Mouse (Mus musculus): ENCODE measurements around the gene Umod.
A peak's percentile ranks its signal among the peaks of the same experiment; 100 is the strongest.

Gene Umod

DNA sequence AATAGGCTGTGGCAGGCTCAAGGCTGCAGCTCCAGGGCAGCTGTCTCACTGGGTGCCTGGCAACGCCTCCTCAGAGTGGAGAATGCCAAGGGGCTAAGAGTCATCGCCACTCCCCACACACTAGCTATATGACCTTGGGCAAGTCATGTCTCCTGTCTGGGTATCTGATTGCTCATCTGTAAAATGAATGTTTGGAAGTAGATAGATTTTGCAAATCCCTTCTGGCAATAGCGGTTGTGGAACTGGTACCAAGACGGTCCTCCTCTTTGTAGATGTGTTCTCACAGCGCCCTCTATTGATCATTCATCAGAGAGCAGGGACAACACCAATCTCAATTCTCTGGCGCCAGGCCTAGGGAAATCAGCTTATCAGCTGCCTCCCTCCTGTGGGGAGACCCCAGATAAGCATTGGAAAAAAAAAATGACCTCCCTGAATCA, 51.9 kb downstream of the Umod start:
- DNase-seq: peak in 1 of 2 experiments; percentile 0

DNA sequence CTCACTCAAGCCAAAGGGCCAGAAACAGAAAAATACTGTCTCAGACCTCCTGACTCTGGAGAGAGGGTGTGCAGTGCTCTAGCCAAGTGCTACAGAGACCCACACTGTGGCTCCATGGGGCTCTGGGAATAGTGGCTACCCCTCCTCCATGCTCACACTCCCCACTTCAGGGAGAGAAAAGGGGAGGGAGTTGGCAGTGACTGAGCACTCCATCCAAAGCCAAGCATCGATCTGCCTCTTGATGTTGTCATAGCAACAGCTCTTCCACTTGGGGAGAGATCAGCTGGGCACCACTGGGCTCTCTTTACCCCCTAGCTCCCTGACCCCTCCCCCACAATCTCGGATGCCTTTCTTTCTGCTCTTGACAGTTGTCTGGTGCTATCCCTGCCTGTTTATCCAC, 58.4 kb downstream of the Umod start:
- DNase-seq: no peak

DNA sequence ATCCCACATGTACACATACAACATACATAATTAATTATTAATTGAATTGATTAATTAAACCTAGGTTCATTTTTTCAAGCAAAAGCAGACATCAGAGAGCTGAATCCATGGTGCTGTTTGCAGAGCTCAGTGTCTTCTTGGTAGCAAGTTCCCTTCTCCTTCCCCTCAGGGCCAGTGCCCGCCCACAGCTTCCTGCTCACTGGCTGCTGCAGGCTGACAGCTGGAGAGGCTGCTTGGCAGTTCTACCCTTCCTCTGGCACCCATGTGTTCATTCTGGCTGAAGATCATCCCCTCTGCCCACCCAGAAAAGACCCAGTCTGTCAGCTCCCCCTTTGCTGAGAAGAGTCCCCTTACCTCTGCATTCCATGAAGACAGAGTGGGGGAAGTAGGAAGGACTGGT, 60.6 kb downstream of the Umod start:
- no peak for DNase-seq

All from lung, adult 18-20 months (tissue).